Mouse (Mus musculus) midbrain, postnatal 0 days (tissue): ENCODE measurements around the gene H2-DMb2. TPM values are rescaled to one million over a fixed set of nuclear protein-coding genes. Genes with fewer than 3 reads are reported as not detected.

ENCODE experiments used
- ATAC-seq: fragments of 200-750 bp; cut with Nextera tagmentation; 2 replicates; pipeline ENCODE4 v1.8.0; 2017; ENCODE audit warnings: moderate number of reproducible peaks, mild to moderate bottlenecking, moderate TSS enrichment, moderate library complexity; ENCODE audit not compliant: low FRiP score
- DNase-seq: peaks from one replicate; pipeline ENCODE4 v3.0.0-alpha.2; 2015; ENCODE audit warnings: low spot score
- H3K27ac ChIP-seq: fragments of 300-500 bp; sonication (generic); 2 replicates; pipeline ENCODE4 v1.5.1; 2014; ENCODE audit warnings: low read depth, mild to moderate bottlenecking, low read length, mixed read lengths
- H3K27me3 ChIP-seq: fragments of 300-500 bp; sonication (generic); 2 replicates; pipeline ENCODE4 v1.6.1; 2014; ENCODE audit warnings: low read length, control low read depth, mixed read lengths; ENCODE audit not compliant: insufficient read depth
- H3K36me3 ChIP-seq: fragments of 300-500 bp; sonication (generic); 2 replicates; pipeline ENCODE4 v1.6.1; 2014; ENCODE audit warnings: low read length, control low read depth, mixed read lengths; ENCODE audit not compliant: insufficient read depth
- H3K4me1 ChIP-seq: fragments of 300-500 bp; sonication (generic); 2 replicates; pipeline ENCODE4 v1.6.1; 2014; ENCODE audit warnings: mild to moderate bottlenecking, control low read depth, antibody characterized with exemption, low read length, mixed read lengths; ENCODE audit not compliant: insufficient read depth
- H3K4me2 ChIP-seq: fragments of 300-500 bp; sonication (generic); 2 replicates; pipeline ENCODE4 v1.6.1; 2014; ENCODE audit warnings: low read depth, mild to moderate bottlenecking, low read length, mixed read lengths; ENCODE audit not compliant: poor library complexity, severe bottlenecking
- H3K4me3 ChIP-seq: fragments of 300-500 bp; sonication (generic); 2 replicates; pipeline ENCODE4 v1.5.1; 2014; ENCODE audit warnings: low read depth, mild to moderate bottlenecking, low read length, moderate library complexity
- H3K9ac ChIP-seq: fragments of 300-500 bp; sonication (generic); replicated peaks from 2 replicates; pipeline ENCODE4 v1.6.1; 2014; ENCODE audit warnings: mild to moderate bottlenecking, low read length, moderate library complexity, mixed read lengths; ENCODE audit not compliant: poor library complexity, severe bottlenecking
- H3K9me3 ChIP-seq: fragments of 300-500 bp; sonication (generic); 2 replicates; pipeline ENCODE4 v1.6.1; 2016; ENCODE audit warnings: low read length, control low read depth
- CTCF ChIP-seq: IDR thresholded peaks from 2 replicates; pipeline ENCODE4 v1.5.1; 2016; ENCODE audit warnings: antibody characterized with exemption, mild to moderate bottlenecking
- WGBS: fragments of 180-500 bp; shearing (Covaris S2); extraction: QIAGEN DNeasy Blood & Tissue Kit; methylation state at CpG from one replicate; pipeline ENCODE4 v1.1.7; 2014; 5-methylcytosine and 5-hydroxymethylcytosine counted together
- polyA plus RNA-seq: library from polyadenylated mRNA; unstranded; fragments of >200 nt; fragmentation: Nextera tagmentation; extraction: Ambion mirVana; gene quantifications from 2 replicates; pipeline ENCODE4 v1.2.1, GENCODE M21; 2015
- total RNA-seq: library from RNA; depleted of rRNA; stranded (reverse); fragments of >200 nt; gene quantifications from 2 replicates; pipeline ENCODE4 v1.2.3, GENCODE M21; 2014

H2-DMb2 gene
- total and polyA plus RNA-seq, 2 experiments from 2014 or later = 0.16 to 1.6 TPM

DNA sequence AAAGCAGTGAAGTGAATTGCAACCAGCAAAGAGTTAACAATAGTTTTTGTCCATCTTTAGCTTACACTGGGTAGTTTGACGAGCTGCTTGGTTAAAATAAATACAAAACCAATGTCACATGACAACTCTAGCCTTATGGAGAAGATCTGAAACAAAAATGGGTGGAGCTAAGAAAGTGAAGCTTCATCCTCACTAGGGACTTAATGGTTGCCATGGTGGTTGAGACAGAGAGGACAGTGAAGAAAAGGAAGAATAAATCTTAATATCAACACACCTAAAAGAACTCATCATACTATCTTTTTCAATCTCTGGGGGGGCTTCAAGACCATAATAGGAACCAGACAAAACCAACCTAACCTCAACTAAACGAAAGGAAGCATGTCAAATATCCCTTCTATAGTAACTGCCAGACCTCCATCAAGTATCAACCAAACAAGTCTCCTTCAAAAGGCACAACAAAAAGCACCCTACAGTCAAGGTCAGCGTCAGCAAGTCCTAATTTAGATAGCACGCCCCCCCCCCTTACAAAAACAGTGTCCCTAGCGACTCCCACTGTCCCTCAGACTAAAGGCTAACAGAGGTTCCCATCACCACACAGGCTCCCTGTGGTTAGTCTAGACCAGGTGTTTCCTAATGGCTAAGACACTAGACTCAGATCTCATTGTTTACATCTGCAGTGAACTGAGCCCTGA lies 25.5 kb upstream of the H2-DMb2 start:
- H3K4me3 ChIP-seq = peak overlapping the region; percentile 77
- H3K4me1 ChIP-seq = no peaks in the 10 kb centered on the region
- H3K36me3 ChIP-seq = peaks cover 41% of the 10 kb centered on the region
- peak overlapping the region; percentile 81 for H3K9ac ChIP-seq
- 0% methylated on average over 5 of the region's 5 CpGs for WGBS
- no peak overlapping the region for H3K27ac ChIP-seq
- no peaks in the 10 kb centered on the region for H3K9me3 ChIP-seq
- no peak for TF ChIP-seq CTCF
- no peak for DNase-seq
- no peaks in the 10 kb centered on the region for H3K27me3 ChIP-seq
- no peak for ATAC-seq
- peak overlapping the region; percentile 86 for H3K4me2 ChIP-seq

DNA sequence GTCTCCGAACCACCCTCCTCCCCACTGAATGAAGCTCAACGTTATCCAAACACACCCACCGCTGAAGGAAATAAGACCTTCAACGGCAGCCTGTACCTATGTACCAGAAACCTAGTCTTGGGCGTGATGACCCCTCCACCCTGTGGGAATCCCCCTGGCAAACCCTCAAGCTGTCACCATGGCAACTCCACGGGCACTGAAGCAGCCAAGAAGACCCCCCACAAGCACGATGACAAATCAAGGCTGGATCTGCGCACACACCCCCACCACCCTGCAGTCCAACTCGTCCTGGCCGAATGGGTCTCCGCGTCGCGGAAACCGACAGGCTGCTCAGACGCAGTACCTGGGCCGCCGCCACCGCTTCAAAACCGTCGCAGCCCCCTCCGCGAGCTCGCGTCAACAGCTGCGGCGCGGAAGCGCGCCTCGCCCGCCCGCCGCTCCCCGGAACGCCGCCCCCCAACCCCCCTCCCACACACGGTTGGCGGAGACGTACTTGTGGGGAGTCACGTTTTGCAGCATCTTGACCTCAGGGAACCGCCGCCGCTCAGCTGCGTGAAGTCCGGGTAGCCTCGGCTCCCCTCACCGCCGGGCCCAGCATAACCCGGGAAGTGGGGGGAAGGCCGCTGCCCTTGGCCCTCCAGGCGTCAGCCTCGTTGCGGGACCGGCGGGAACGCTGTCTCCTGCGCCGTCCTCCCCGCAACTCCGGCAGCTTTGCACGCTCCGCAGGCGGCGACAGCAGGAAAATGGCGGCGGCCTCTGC lies 24.8 kb upstream of the H2-DMb2 start:
- TF ChIP-seq CTCF = no peak
- Histone ChIP-seq H3K27ac (peak overlapping the region; percentile 100), H3K4me1 (no peaks in the 10 kb centered on the region; the same call in 1 of the 2 replicates), H3K36me3 (peaks cover 33% of the 10 kb centered on the region), H3K9me3 (no peaks in the 10 kb centered on the region), H3K9ac (peak overlapping the region; percentile 81), H3K4me2 (peak overlapping the region; percentile 86), H3K4me3 (peak overlapping the region; percentile 77), H3K27me3 (no peaks in the 10 kb centered on the region)
- ATAC-seq (no peak), DNase-seq (peak; percentile 60)
- WGBS = under 1% methylated on average over 62 of the region's 67 CpGs

DNA sequence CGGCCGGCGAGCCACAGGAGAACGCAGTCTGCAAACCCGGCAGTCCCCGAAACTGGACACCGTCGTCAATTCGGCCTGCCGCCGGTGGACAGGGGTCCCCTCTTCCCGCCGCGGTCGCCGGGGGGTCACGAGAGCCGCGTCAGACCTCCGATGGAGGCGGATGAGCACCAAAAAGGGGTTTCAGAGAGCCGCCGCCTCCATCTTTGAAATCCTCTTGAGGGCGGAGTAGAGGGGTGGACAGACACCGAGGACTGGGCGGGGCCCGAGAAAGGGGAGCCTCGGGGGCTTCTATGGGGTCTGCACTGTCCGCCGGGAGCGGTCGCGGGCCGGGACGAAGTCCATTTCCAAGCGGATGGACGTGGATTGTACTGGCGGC lies 24.2 kb upstream of the H2-DMb2 start:
- DNase-seq (no peak), ATAC-seq (no peak; the same call in 1 of the 2 replicates)
- TF ChIP-seq CTCF = no peak
- H3K36me3 ChIP-seq = peaks cover 28% of the 10 kb centered on the region
- H3K9ac ChIP-seq = peak overlapping the region; percentile 81
- 2% methylated on average over 37 of the region's 38 CpGs for WGBS
- peak overlapping the region; percentile 100 for H3K27ac ChIP-seq
- H3K4me1 ChIP-seq = peaks cover 5% of the 10 kb centered on the region
- H3K9me3 ChIP-seq = no peaks in the 10 kb centered on the region
- H3K27me3 ChIP-seq = no peaks in the 10 kb centered on the region
- peak overlapping the region; percentile 77 for H3K4me3 ChIP-seq
- peak overlapping the region; percentile 86 for H3K4me2 ChIP-seq

DNA sequence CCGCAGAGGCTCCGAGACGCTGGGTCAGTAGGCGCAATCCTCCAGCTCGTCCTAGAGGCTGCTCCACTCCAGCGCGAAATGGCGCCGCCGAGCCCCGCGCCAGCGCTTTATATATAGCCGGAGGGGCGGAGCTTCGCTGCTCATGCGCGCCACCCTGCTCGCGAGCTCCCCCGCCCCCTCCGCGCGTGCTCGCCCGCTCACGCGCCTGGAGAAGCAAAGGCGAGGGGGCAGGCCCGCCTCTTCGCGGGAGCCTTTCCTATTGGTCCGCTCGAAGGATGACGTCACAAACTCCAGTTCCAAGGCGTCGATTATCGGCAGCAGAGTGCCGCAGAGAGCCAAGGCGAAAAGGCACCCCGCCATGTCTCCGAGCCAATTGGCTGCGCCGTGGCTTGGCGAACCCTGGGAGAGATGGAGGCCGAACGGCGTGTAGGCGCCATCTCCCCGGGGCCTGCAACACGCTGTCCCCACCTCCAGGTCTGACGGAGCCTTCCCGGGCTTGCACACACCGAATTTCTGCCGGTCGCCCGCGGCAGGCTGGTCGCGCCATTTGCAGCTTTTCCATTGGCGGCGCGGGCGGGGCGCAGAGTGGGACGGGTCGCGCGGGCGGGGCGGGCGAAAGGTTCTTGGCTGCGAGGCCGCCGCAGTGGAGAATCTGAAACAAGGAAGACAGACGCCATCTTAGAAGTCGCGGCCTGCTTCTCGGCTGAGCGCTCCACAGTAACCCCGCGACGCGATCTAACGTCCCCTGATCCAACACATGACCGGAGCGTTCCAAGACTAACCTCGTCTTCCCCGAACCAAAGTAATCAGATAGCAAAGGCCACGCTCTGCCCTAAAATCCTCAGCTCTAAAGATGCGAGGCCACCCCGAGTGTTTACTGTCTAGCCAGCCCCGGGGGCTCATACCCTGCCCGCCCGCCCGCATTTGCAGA lies 23.6 kb upstream of the H2-DMb2 start, which contains the start of gene H2-DMa:
TSS of gene H2-DMa (plus strand) at position 293 of the 931 bp plus-strand sequence.
- ATAC-seq = peak; percentile 84
- H3K4me1 ChIP-seq = peaks cover 7% of the 10 kb centered on the region
- H3K27ac ChIP-seq = peak within 1 kb of the TSS; percentile 100
- TF ChIP-seq CTCF = no peak
- no peaks in the 10 kb centered on the region for H3K27me3 ChIP-seq
- H3K36me3 ChIP-seq = peaks cover 21% of the 10 kb centered on the region
- peak within 1 kb of the TSS; percentile 93 for H3K9ac ChIP-seq
- peak within 1 kb of the TSS; percentile 77 for H3K4me3 ChIP-seq
- DNase-seq = peak; percentile 100
- H3K9me3 ChIP-seq = no peaks in the 10 kb centered on the region
- peak within 1 kb of the TSS; percentile 86 for H3K4me2 ChIP-seq
- WGBS = under 1% methylated on average over 95 of the region's 96 CpGs

DNA sequence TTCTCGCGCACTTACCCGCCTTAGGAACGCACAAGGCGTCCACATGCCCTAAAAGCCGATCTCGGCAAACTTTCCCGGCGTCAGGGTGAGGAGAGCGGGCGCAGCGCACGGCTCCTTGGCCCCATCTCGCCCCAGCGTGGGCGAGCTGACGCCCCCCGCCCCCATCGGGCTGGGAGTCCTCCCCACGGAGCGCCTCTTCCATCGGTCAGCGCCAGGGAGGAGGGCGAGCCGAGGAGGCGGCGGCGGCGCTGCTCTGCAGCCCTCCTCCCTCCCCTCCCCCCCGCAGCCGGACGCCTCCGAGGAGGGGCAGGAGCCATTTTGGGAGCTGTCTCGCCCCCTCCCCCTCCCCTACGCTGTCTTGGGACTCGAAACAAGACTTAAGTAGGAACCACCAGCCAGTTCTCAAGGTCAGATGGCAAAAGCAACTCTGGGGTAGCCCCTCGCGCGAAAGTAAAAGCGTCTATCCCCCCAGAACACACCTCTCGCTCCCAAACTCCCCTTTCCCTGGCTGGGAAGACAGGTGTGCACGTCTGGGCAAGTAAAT lies 22.9 kb upstream of the H2-DMb2 start:
- Histone ChIP-seq H3K4me3 (peak overlapping the region; percentile 77), H3K36me3 (peaks cover 14% of the 10 kb centered on the region), H3K4me1 (peaks cover 7% of the 10 kb centered on the region), H3K4me2 (peak overlapping the region; percentile 86), H3K27me3 (no peaks in the 10 kb centered on the region), H3K9me3 (no peaks in the 10 kb centered on the region), H3K27ac (peak overlapping the region; percentile 100), H3K9ac (peak overlapping the region; percentile 93)
- 0% methylated on average over 31 of the region's 42 CpGs for WGBS
- no peak for TF ChIP-seq CTCF
- ATAC-seq = peak; percentile 12; the same call in 1 of the 2 replicates
- peak; percentile 91 for DNase-seq
